Mouse (Mus musculus) megakaryocyte, adult 5-6 weeks (primary cell): ENCODE measurements at regions not wholly inside any gene's neighbourhood (a gene's known extent, or its start where the extent isn't known, plus 50 kb on each side); places are given as distances from the start of the nearest gene placed in this dataset.

ENCODE experiments used
- ATAC-seq: 2 replicates; pipeline ENCODE4 v1.8.0; 2016; ENCODE audit warnings: mild to moderate bottlenecking, inconsistent platforms; ENCODE audit not compliant: poor library complexity, severe bottlenecking

DNA sequence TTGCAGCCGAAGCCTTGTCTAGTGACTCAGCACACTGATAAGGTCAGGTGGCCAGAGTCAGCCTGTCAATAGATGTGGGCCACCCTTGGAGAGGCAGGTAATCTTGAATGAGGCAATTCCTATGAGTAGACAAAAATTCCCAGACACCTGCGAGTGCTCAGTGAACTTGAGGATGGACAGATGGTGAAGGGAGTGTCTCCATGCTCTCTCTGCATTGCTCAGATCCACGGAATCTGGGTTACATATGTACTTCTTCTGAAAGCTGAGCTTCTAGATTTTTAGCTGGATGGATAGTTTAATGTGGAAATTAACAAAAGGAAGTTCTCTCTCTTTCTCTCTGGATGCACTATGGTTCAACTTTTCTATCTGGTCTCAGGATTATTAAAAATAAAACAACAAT lies 396.6 kb upstream of the Fbxo33 start:
- no peak for ATAC-seq

DNA sequence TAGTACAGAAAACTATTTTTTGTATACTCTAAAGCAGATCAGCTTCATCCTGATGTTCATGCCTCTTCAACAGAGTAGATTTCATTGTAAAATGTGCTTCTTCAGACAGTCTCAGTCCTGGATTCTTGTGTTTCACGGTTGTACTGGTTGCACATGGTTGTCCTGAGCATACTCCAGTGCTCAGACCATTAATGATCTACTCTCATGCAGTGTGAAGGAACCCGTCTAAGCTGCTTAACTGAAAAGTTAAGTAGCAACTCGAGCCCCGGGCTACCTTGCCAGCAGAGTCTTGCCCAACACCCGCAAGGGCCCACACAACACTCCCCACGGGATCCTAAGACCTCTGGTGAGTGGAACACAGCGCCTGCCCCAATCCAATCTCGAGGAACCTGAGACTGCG lies 380.3 kb upstream of the Fbxo33 start:
- no peak for ATAC-seq

DNA sequence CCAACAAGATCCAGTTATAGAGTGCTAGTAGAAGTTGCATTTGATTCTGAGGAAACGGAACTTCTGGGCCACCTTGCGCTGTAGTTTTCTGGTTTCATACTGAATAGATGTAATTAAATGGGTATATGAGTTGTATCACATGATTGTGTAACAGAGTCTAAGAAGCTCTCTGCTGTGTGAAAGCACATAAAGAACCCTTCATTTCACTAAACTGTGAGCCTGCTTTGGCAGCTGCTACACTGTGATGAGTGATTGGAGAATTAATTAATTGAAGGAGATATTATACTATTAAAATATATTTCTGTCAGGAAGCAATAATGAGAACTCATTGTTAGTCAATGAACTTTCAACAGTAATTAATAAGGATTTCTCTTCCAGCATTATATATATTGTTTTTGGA lies 369.8 kb upstream of the Fbxo33 start:
- ATAC-seq = no peak

DNA sequence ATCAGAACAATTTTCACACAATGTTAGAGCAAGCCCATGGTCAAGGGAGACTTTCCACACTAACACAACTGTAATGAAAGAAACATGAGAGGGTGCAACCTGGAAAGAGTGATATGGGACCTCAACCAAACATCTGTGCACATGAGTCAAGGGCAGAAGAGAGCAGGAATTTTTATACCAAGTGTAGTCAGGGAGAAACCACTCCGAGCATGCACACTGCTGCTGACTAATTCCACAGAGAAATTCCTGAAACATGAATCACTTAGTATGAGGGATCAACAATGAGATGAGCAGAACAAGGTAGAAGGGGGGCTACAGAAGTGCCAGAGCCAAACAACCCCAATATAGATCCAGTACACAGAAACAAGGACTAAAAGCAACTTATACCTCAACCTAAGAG lies 363.1 kb upstream of the Fbxo33 start:
- ATAC-seq = no peak

DNA sequence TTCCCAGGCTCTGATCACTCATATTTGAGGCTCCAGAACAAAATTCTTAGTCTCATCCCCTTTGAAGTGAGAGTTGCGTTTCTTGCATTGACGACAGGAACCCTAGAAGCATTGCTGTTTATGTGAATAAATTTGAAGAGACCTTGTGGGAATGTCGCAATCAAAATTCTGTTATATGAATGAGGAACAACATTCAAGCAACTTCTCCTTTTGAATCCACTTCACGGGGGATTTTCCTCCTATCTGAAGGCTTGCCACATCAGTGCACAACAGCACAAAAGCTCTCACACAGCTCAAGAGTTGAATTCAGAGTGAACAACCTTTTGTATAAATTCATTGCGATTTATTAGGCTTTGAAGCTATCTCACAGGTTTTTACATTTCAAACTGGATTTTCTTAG lies 360.2 kb upstream of the Fbxo33 start:
- ATAC-seq = peak; percentile 95

DNA sequence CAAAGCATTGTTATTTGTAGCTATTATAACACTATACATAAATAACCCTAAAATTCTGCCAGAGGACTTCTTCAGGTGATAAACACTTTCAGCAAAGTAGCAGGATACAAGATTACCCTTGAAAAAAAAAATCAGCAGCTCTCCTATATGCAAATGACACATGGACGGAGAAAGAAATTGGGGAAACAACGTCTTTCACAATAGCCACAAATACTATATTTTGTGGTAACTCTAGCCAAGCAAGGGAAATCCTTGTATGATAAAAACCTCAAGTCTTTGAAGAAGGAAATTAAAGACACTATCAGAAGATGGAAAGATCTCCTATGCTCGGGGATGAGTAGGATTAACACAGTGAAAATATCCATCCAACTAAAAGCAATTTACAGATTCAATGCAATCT lies 344.4 kb upstream of the Fbxo33 start:
- no peak for ATAC-seq

DNA sequence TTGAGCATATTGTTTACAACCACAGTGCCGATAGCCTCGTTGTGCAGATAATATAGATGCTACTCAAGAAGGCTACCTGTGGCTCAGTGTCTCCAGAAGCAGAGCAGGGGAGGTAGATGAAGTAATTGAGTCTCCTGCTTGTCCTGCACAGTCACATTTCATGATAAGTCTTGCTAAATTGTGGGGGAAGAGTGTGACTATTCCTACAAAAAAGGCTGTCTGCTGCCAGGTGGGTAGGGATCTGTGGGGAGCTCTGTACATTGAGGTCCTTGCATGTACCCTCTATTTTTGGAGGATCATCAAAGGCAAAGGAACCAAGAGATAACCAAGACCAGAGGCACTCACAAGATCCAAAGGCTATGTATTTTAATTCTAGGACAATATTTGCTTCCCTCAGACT lies 320.3 kb upstream of the Fbxo33 start:
- ATAC-seq = no peak

DNA sequence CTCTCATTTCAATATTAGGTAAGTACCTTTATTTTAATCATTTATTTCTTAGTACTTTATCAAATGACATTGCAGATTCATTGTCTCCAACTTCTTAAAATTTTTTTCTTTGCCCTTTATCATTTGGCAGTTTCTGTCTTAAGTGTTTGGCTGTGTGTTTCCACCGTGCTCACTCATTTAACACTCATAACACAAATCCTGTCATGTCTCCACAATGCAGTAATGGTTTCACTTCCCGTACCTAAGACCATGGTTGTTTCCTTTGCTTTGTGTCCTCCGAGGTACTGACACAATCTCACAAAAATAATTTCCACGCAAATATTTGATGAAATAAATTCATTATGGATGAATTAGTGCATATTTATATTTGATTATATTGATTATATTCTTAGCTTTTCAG lies 311.0 kb upstream of the Fbxo33 start:
- ATAC-seq = no peak

DNA sequence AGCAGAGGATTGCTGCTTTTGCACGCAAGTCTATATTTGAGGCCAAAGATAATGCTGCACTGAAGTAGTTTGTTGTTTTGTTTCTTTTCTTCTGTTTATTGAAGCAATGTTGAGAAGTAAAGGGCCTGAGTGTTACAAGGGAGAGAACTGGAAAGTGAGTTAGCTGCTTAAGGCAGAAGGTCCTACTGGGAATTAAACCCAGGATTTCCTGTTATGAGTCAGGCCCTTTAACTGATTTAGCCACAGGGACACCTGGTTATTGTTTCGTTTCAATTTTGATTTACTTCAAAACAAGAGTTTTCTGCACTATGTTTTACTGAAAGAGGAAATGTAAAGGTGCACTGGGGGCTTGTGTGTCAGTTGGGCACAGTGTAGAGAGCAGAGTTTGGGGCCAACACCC lies 303.8 kb upstream of the Fbxo33 start:
- ATAC-seq = no peak

DNA sequence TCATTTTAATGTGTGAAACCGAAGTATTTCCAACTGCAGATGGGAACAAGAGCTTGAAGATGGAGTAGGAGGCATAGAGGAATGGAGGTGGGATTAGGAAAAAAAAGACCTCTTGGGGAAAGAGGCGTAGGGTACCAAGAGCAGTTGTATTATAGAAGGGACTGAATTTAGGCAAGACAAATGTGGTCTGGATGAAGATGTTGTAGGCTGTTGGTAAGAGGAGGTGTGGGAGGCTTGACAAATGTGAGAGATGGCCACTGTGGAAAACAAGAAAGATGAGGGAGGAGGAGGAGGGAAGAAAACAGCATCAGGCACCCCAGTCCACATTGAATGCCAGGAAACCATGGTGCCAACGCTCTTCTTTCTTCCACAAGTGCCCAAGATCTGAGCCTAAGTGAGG lies 302.4 kb upstream of the Fbxo33 start:
- no peak for ATAC-seq

DNA sequence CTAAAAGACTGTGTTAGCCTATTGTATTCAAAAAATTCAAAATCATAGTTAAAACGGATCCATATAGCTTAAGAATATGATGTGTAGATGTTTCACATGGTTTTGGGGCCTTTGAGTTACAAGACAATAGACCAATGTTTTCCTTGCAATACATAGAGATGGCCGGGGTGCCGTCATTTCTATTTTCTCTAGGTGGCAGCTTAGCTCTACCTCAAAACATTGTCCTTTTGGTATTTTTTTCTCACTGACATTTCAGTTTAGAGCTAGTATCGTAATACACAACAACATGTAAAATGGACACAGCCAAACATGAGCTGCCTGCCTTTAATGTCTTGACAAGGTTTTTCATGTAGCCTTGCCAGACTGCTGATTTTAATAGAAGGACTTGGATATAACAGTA lies 290.3 kb upstream of the Fbxo33 start:
- ATAC-seq = no peak

DNA sequence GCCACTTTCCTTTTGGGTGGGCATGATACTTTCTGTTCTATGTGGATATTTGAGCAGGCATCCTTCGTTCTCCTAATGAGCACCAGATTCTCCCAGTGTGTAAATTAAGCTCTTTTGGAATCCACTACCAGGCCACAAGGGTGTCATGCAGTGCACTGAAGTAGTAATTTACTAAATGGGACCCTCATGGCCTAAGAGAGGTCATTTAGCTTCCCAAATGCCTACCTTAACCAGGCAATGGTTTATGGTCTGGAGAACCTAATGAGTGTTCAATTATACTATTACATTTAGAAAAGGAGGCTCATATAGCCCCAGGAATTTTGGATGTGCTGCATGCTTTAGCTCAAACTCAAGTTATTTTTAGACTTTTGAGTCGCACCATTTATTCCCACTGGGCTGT lies 289.6 kb upstream of the Fbxo33 start:
- no peak for ATAC-seq

DNA sequence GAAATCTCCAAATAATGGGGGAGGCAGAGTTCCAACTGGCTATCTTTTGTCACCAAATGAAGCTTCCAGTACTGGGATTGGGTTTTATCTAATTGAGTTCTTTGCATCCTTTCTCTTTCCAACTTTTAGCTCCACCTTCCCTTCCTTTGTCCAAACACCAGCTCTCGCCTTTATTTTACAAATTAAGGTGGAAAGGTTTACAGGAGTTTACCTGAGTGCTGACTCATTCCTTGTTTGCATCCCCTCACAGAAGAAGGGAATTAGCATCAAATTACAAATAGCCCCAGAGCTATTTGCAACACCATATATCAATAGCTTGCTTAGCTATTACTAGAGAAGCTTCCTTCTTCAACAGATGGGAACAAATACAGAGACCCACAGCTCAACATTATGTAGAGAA lies 287.9 kb upstream of the Fbxo33 start:
- no peak for ATAC-seq

DNA sequence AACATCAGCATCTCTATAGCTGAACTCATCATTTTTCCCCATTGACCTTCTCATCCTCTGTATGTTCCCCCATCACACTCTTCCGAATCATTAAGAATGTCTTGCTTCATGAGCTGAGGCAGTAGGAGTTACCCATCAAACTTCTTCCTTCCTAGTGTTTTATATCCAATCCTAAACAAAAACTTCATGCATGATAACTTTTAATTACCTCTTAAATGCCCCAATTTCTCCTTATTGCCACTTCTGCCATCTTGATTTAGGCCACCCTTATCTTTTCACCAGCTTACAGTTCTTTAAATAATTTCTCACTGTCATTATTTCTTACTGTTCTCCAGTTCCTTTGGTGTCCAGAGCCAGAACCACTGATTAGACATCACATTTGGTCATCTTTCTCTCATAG lies 277.9 kb upstream of the Fbxo33 start:
- no peak for ATAC-seq

DNA sequence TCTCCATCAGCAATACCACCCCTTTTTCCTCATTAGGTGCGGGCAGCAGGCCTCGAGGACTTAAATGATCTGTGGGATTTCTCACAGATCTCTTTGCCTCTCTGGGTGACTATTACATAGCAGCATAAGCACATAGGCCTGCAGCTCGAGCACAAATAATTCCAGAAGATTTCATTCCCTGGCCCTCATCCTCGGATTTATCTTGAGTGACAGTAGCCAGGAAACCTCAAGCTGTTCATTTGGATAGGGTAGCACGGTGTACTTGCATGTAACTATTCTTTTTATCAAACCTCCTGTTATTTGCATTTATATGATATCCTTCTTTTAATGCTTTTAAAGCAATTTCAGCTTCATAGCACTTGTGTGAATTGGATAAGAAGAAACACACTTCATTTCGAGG lies 268.5 kb upstream of the Fbxo33 start:
- ATAC-seq = no peak

DNA sequence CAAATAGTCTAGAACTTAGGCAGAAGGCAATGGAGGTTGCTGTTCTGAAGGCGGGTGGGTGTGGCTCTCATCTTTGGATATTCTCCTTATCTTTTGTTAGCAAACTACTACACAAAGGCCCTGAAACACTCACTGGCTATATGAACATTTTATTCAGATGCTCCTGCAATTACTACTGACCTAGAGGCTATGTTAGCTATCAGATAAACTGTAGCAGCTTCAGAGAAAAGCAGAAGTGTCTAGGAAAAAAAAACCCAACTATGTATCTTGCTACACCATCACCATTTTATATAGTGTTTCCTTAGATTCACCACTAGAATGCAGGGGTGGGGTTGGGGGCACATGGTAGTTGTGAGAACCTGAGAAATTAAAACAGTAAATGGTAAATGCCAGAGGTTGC lies 268.0 kb upstream of the Fbxo33 start:
- ATAC-seq = no peak

DNA sequence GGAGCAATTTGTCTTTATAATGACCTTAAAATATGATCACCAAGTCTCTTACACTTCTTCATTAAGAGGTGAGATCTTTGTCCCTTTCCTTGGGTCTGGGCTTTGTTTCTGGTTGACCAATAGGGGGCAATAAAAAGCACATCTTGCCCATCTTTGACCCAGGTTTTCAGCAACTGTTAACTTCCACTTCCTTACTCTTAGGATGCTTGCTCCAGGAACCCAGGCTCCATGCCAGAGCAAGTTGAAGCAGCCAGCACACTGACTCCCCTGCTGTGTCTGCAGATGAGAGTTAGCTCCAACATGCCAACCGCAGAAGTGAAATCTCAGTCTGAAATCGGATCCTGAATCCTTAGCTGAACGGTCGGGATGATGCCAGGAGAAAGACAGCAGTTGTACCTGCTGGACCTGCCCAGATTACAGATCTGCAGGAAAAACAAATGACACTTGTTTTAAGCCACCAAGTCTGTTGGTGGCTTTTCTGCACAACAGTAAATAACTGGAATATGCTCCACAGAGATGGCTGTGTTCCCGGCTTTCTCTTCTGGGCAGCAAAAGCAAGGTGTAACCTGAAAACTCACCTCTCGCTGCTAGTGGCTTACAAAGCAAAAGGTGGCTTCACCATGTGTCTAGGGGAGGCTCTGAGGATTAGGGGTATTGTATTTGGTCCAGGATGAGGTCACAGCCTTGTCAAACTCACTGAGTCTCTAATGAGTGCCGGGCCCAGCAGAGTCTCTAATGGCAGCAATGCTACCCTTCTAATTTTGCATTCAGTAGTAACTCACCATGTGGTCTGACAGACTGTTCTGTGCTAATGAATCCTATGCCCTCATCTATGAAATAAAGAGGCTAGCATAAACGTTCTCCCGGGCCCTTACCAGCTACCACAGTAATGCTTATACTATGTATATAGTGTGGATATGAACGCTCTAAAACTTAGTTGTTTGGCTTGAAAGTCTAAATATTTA lies 241.8 kb upstream of the Fbxo33 start:
- no peak for ATAC-seq

DNA sequence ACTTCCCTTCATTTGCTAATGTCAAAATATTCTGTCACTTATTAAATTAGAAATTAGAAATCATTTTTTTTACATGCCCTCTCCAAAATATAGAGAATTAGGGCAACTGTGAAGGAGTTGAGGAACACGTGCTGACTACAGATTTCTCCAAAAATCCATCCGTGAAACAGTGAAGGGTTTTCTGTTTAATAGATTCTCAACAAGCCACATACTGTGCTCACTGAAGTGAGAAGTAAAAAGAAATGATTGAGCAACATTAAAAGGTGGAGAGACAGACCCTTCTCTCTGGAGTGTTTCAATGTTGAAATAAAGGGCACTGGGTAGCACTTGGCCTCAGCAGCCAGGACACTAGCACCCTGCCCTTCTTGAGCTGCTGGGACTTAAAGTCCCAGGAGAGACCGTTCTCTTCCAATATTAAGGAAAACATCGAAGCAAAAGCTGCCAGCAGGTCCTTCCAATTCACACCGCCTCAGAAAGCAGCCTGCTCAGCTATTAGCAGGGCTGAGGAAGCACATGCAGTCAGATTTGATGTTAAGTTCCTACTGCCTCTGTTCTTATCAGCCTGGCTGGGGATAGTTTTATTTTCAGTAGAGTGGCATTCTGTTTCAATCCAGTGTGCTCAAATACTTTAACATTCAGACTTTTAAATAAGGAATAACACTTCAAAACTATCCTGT lies 236.8 kb upstream of the Fbxo33 start:
- no peak for ATAC-seq

DNA sequence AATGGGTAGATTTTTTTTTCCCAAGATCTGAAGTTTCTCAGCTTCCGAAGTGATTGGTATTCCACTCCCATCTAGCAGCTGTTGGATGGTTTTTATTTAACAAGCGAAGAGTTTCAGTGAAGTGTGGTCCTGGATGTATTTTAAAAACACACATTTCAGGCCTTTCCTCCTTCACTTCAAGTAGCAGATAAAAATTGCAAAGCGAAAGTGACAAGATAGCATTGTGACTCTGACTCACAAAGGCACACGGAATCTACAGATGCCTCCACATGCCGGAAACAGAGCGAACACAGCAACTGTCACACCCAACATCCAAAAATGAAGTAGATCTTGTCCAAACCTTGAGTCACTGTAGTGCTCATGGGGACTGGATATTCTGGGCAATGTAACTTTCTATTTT lies 195.5 kb upstream of the Fbxo33 start:
- no peak for ATAC-seq

DNA sequence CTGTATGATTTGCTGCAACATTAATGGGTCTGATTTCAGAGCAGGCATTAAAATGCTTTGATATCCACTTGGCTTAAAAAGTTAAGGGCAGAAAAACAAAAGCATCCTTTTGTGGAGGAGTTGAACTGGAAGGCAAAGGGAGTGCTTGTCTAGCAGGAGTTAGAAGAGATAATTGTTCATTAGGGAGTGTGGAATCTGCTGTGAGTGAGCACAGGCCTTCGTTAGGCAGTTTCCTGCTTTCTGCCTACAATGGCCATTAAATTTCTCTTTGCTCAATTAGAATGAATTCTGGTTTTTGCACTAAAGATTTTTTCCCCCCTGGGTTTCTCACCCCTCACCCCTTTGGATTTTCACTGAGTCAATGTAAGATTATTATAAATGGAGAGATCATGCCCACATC lies 192.0 kb upstream of the Fbxo33 start:
- no peak for ATAC-seq

DNA sequence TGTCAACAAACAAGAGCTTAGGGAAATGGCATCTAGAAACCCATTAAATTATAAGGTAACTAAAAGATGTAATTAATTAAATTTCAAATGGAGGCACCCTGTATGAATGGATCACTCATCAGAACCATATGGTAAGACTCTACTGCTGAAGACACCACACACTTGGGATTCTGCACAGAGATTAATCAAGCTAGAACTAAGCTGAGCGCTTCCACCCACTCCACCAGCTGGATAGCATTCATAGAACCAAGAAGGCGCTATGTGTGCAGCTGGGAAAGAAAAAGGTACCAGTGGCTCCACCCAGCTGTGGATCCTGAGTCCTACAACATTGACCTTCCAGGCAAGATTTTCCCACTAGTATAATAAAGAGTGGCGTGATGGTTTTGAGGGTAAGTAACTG lies 171.6 kb upstream of the Fbxo33 start:
- ATAC-seq = no peak

DNA sequence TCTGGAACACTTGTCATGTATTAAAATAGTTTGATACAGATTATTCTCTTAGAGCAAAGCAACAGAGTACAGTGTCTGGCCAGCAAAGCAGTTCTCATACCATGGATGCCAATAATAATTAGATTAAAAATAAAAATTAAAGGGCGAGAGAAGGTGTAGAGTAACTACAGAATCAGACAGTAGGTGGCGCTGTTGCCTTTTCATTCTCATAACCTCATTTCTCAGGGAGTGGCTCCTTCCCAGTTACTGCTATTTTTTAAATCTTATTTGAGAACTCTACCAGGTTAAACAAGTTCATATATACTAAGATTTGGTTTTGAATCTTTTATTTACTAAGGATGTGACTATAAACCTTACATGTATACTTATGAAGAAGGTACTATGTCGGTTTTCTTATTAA lies 163.3 kb upstream of the Fbxo33 start:
- ATAC-seq = no peak

DNA sequence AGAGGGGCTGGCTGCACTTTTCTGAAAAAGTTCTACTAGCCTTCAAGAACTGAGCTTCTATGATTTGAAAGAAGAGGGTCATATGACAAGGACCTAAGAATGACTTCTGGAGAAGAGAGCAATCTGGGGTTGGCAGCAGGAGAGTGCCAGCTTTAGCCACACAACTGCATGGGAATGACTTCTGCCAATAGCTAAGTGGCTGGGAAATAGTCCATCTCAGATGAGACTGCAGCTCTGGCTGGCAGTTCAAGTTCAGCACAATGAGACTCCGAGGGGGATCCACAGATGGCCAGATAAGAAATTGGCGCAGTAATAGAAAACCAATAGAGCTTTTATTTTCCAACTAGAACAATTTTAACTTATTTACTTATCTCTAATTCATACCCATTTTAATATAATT lies 122.1 kb upstream of the Fbxo33 start:
- ATAC-seq = no peak
